Mouse (Mus musculus): Measurements from ENCODE around the gene Slit3.

- TF ChIP-seq CTCF (IDR thresholded peaks at IDR 0.05; ENCODE audit: extremely low read depth, insufficient read length, insufficient replicate concordance, low read depth, low read length) = peak; percentile 75; the same call in 1 of the 2 replicates
- no peak for TF ChIP-seq POLR2A (IDR thresholded peaks at IDR 0.05; ENCODE audit: low read depth, low read length)
Observed at GRCm38 (mm10) chr11:35451636-35452035, 330.6 kb downstream of the Slit3 start.
